Mouse (Mus musculus): ENCODE data around the gene Tmtc2.

Gene Tmtc2

GRCm38 (mm10) chr10:105142201-105142600, 432.1 kb downstream of the Tmtc2 start:
- no peak for DNase-seq

Data from cerebellum, adult 9-11 months (tissue).